Mouse (Mus musculus) testis, adult 2 months (tissue): ENCODE measurements around the gene Sumf1. TPM values are rescaled to one million over a fixed set of nuclear protein-coding genes. Genes with fewer than 3 reads are reported as not detected.

Source experiments
- H3K27ac ChIP-seq: fragments of 200-500 bp; 2 replicates; pipeline ENCODE4 v1.5.1; 2012; ENCODE audit warnings: low read depth, low read length; ENCODE audit not compliant: control insufficient read depth, insufficient read depth
- H3K27me3 ChIP-seq: fragments of 200-500 bp; 2 replicates; pipeline ENCODE4 v1.6.1; 2012; ENCODE audit warnings: mild to moderate bottlenecking, low read length, moderate library complexity; ENCODE audit not compliant: control insufficient read depth, insufficient read depth
- H3K36me3 ChIP-seq: fragments of 200-500 bp; 2 replicates; pipeline ENCODE4 v1.6.1; 2012; ENCODE audit warnings: mild to moderate bottlenecking, low read length; ENCODE audit not compliant: control insufficient read depth, insufficient read depth
- H3K4me1 ChIP-seq: fragments of 200-500 bp; 2 replicates; pipeline ENCODE4 v1.6.1; 2012; ENCODE audit warnings: low read length; ENCODE audit not compliant: control insufficient read depth, insufficient read depth
- H3K4me3 ChIP-seq: fragments of 200-500 bp; 2 replicates; pipeline ENCODE4 v1.5.1; 2012; ENCODE audit warnings: low read depth, mild to moderate bottlenecking, low read length, moderate library complexity, mixed read lengths; ENCODE audit not compliant: control insufficient read depth
- CTCF ChIP-seq: fragments of 200-500 bp; IDR thresholded peaks from 2 replicates; pipeline ENCODE4 v1.5.1; 2012; ENCODE audit warnings: low read depth, mild to moderate bottlenecking, inconsistent platforms, low read length, moderate library complexity; ENCODE audit not compliant: control insufficient read depth, insufficient read depth, insufficient replicate concordance
- POLR2A ChIP-seq: fragments of 200-500 bp; IDR thresholded peaks from 2 replicates; pipeline ENCODE4 v1.6.1; 2012; ENCODE audit warnings: low read depth, mild to moderate bottlenecking, inconsistent platforms, low read length, moderate library complexity; ENCODE audit not compliant: control insufficient read depth
- polyA plus RNA-seq: library from polyadenylated mRNA; depleted of rRNA; stranded (reverse); fragments of >200 nt; gene quantifications from 2 replicates; pipeline ENCODE4 v1.2.3, GENCODE M21; 2012

Gene Sumf1
- polyA plus RNA-seq, 1 experiment, result 9.2 TPM

DNA sequence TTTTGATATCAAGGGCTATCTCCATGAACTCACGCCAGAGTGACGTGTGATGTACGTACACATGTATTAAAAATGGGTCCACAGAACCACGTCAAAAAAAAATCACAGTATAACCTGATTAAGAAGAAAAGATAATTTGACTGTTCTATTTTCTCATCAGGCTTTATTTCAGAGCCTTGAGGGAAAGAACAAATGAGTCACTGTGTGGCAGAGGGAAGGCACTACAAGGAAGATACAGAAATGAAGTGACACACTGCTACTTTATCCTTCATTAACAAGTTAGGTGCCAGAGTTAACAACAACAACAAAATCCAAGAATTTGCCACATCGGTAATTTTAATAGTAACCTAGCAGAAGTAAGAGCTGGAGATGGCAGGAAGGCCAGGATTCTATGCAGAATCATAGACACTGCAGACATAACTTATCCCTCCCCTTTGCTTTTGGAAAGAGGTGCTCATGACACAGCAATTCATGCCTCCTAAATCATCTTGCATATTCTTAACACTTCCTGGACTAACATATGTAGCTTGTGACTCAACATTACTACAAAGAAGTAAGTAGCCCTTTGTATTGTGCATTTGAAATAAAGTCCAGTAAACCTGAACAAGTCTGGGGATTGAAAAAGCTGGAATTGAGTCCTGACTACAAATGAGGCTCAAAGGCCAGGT is 53.0 kb downstream of the Sumf1 start:
- no peak for TF ChIP-seq CTCF
- TF ChIP-seq POLR2A, result no peak
- no peaks in the 10 kb centered on the region for H3K36me3 ChIP-seq
- no peak overlapping the region for H3K27ac ChIP-seq
- no peaks in the 10 kb centered on the region for H3K4me1 ChIP-seq
- no peak overlapping the region for H3K4me3 ChIP-seq
- H3K27me3 ChIP-seq, result no peaks in the 10 kb centered on the region

- no peak for TF ChIP-seq POLR2A
- no peak for TF ChIP-seq CTCF
- Histone ChIP-seq H3K36me3 (no peaks in the 10 kb centered on the region), H3K4me3 (no peak overlapping the region), H3K4me1 (no peaks in the 10 kb centered on the region), H3K27ac (no peak overlapping the region), H3K27me3 (no peaks in the 10 kb centered on the region)
Observed at GRCm38 (mm10) chr6:108130718-108131117, 54.7 kb downstream of the Sumf1 start.

DNA sequence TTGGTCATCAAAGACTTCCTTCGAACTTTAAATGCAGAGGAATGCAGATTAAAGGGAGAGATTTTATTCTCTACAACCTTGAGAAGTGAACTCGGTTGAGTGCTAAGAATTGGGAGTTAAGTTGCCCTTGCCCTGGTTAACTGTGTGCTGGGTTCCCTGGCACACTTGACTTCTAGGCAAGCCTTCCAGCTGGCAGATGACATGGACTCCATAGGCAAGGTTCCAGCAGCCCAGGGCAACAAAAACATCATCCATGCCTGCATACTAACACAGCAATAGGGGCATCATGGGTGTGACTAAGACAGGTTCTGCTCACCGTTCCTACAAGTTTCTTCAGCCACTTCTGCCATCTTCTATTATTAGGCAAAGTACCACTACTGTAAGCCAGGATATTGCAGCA is 58.8 kb downstream of the Sumf1 start:
- no peak overlapping the region for H3K27ac ChIP-seq
- H3K36me3 ChIP-seq, result no peaks in the 10 kb centered on the region
- no peak overlapping the region for H3K4me3 ChIP-seq
- H3K4me1 ChIP-seq, result no peaks in the 10 kb centered on the region
- no peaks in the 10 kb centered on the region for H3K27me3 ChIP-seq
- TF ChIP-seq CTCF (no peak), POLR2A (no peak)

DNA sequence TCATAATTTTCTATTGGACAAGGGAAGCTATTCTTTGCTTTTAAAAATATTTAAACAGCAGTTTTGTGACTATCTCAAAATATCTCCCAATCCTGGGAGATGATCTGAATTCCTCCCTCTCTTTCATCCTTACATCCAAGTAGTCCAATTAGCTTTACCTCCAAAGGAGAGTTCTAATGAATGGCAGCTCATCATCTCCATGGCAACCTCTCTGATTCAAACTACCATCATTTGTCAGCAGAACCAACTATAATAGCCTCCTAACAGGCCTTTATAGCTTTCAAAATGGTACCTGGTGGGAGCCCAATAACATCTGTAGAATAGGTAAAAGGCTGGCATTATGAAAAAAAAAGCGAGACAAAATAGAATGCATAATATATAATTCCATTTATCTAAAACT is 59.9 kb downstream of the Sumf1 start:
- Histone ChIP-seq H3K4me1 (no peaks in the 10 kb centered on the region), H3K27me3 (no peaks in the 10 kb centered on the region), H3K27ac (no peak overlapping the region), H3K4me3 (no peak overlapping the region), H3K36me3 (no peaks in the 10 kb centered on the region)
- TF ChIP-seq POLR2A (no peak), CTCF (no peak)

GRCm38 (mm10) chr6:108117881-108118280 is 67.5 kb downstream of the Sumf1 start:
- Histone ChIP-seq H3K4me1 (no peaks in the 10 kb centered on the region), H3K36me3 (no peaks in the 10 kb centered on the region)
- TF ChIP-seq CTCF (no peak), POLR2A (no peak)

DNA sequence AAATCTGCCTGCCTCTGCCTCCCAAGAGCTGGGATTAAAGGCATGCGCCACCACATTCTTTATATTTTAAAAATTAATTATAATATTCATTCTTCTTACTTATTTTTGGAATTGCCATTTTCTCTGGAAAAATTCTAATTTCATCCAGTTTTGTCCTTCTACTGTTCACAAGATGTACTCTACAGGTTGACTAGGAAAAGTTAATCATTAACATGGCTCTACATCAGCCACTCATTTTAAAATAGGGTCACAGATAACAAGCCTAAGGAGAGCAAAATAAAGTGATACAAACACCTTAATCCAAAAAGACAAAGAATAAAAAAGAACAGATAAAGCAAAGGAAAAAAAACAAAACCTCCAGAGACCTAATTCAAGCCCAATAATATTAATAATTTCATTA is 70.4 kb downstream of the Sumf1 start:
- H3K27me3 ChIP-seq, result no peaks in the 10 kb centered on the region
- H3K36me3 ChIP-seq, result no peaks in the 10 kb centered on the region
- no peaks in the 10 kb centered on the region for H3K4me1 ChIP-seq
- H3K4me3 ChIP-seq, result no peak overlapping the region
- TF ChIP-seq CTCF, result no peak
- TF ChIP-seq POLR2A, result no peak
- H3K27ac ChIP-seq, result no peak overlapping the region

More at GRCm38 (mm10) chr6:108117881-108118280, 67.5 kb downstream of the Sumf1 start:
- Histone ChIP-seq H3K27ac (no peak overlapping the region), H3K4me3 (no peak overlapping the region), H3K27me3 (no peaks in the 10 kb centered on the region)

DNA sequence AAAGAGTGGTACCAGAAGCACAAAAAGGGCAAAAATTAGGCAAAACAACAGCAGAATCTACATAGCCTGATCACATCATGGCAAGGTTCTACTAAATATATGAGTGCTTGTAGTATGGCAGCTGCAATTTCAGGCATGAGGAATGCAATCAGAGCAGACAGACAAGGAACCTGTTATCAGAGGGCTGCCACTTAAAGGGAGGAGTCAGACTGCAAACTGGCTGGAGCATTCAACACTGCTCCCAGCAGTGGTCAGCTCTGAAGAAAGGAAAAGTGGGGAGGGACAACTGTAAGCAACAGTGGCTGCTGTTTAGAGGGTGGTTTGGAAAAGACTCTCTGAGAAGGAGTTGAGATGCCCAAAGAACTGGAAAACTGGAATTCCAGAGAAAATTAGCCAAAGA is 73.7 kb downstream of the Sumf1 start:
- H3K27me3 ChIP-seq, result no peaks in the 10 kb centered on the region
- no peak overlapping the region for H3K4me3 ChIP-seq
- no peaks in the 10 kb centered on the region for H3K4me1 ChIP-seq
- no peak for TF ChIP-seq POLR2A
- TF ChIP-seq CTCF, result no peak
- no peaks in the 10 kb centered on the region for H3K36me3 ChIP-seq
- H3K27ac ChIP-seq, result peak overlapping the region; percentile 17; the same call in 1 of the 2 replicates

DNA sequence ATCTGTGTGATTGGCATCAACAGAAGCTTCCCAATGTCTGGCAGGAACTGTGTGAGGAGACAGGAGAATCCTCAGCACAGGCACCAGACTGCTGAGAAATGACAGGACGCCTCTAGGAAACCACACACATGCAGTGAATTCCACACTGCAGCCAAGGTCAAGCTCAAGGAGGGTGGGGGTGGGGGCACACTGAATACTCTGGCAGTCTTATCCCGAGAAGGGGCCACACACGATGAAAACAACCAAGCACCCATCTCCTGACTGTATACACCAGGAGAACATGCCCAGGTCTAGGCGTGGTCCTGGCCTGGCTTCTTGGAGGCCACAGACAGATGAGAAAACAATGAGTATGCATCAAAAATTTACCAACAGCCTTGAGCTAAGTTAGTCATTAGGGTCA is 75.0 kb downstream of the Sumf1 start:
- Histone ChIP-seq H3K27me3 (no peaks in the 10 kb centered on the region), H3K36me3 (no peaks in the 10 kb centered on the region), H3K27ac (peak overlapping the region; percentile 73), H3K4me1 (no peaks in the 10 kb centered on the region), H3K4me3 (no peak overlapping the region)
- no peak for TF ChIP-seq POLR2A
- no peak for TF ChIP-seq CTCF
